Mouse (Mus musculus) ES-E14 (cell line): ENCODE data around the gene Gsg1l. TPM values are rescaled to one million over a fixed set of nuclear protein-coding genes. Genes with fewer than 3 reads are reported as not detected.

Experiments
- DNase-seq: peaks from one replicate; pipeline ENCODE4 v3.0.0-alpha.2; 2013; ENCODE audit warnings: low read depth, low spot score
- H3K27ac ChIP-seq: 2 replicates; pipeline ENCODE4 v1.5.1; 2012; ENCODE audit warnings: low read depth, mild to moderate bottlenecking, low read length, moderate library complexity, mixed read lengths; ENCODE audit not compliant: poor library complexity, insufficient read depth, severe bottlenecking
- H3K36me3 ChIP-seq: 2 replicates; pipeline ENCODE4 v1.6.1; 2012; ENCODE audit warnings: mild to moderate bottlenecking, low read length, moderate library complexity, mixed read lengths; ENCODE audit not compliant: control insufficient read depth, poor library complexity, insufficient read depth, severe bottlenecking
- H3K4me1 ChIP-seq, 2 experiments: fragments of 150-350 bp in 1 of 2; sonication (generic) in 1 of 2; 2 replicates each; pipeline ENCODE4 v1.6.1; 2012; ENCODE audit warnings: low read length in 2 of 2, mild to moderate bottlenecking in 1 of 2, mixed read lengths in 1 of 2; ENCODE audit not compliant: control insufficient read depth in 2 of 2, insufficient read depth in 2 of 2, poor library complexity in 1 of 2
- H3K4me3 ChIP-seq, 2 experiments: fragments of 150-350 bp in 1 of 2; sonication (generic) in 1 of 2; 2 replicates each; pipeline ENCODE4 v1.5.1; 2012; ENCODE audit warnings: low read length in 2 of 2, low read depth in 1 of 2, mild to moderate bottlenecking in 1 of 2, mixed read lengths in 1 of 2; ENCODE audit not compliant: insufficient read depth in 1 of 2, poor library complexity in 1 of 2, severe bottlenecking in 1 of 2
- H3K9ac ChIP-seq: 2 replicates; pipeline ENCODE4 v1.6.1; 2012; ENCODE audit warnings: low read depth, mild to moderate bottlenecking, low read length, mixed read lengths; ENCODE audit not compliant: poor library complexity, insufficient read depth, severe bottlenecking
- H3K9me3 ChIP-seq: fragments of 150-350 bp; sonication (generic); 2 replicates; pipeline ENCODE4 v1.6.1; 2012; ENCODE audit warnings: low read depth, mild to moderate bottlenecking, low read length; ENCODE audit not compliant: control insufficient read depth, insufficient read depth
- CHD2 ChIP-seq: IDR thresholded peaks from 2 replicates; pipeline ENCODE4 v1.6.1; 2014; ENCODE audit warnings: mild to moderate bottlenecking, low read depth, low read length, inconsistent platforms
- HCFC1 ChIP-seq: IDR thresholded peaks from 2 replicates; pipeline ENCODE4 v1.6.1; 2012; ENCODE audit warnings: low read length, inconsistent platforms, borderline replicate concordance; ENCODE audit not compliant: insufficient read depth
- MAFK ChIP-seq: IDR thresholded peaks from 2 replicates; pipeline ENCODE4 v1.6.1; 2014; ENCODE audit warnings: mild to moderate bottlenecking, low read depth, low read length, inconsistent platforms; ENCODE audit not compliant: insufficient read depth
- ZC3H11A ChIP-seq: IDR thresholded peaks from 2 replicates; pipeline ENCODE4 v1.6.1; 2012; ENCODE audit warnings: low read depth, mild to moderate bottlenecking, inconsistent platforms, low read length, borderline replicate concordance
- ZNF384 ChIP-seq: IDR thresholded peaks from 2 replicates; pipeline ENCODE4 v1.6.1; 2012; ENCODE audit warnings: low read depth, low read length, inconsistent platforms
- in situ Hi-C, 2 experiments: fragments of 600-800 bp; cut with MboI; formaldehyde crosslinking; loops; one replicate each; pipeline ENCODE4 v1.15.1; 2025; ENCODE audit warnings: low sequenced_read_pairs in 2 of 2, inconsistent platforms in 1 of 2; ENCODE audit not compliant: unreplicated experiment in 2 of 2
- total RNA-seq: library from RNA; depleted of rRNA; stranded (reverse); fragments of 300-350 nt; gene quantifications from 2 replicates; pipeline ENCODE4 v1.2.3, GENCODE M21; 2012

Gene Gsg1l
- total RNA-seq, 1 experiment: not detected

DNA sequence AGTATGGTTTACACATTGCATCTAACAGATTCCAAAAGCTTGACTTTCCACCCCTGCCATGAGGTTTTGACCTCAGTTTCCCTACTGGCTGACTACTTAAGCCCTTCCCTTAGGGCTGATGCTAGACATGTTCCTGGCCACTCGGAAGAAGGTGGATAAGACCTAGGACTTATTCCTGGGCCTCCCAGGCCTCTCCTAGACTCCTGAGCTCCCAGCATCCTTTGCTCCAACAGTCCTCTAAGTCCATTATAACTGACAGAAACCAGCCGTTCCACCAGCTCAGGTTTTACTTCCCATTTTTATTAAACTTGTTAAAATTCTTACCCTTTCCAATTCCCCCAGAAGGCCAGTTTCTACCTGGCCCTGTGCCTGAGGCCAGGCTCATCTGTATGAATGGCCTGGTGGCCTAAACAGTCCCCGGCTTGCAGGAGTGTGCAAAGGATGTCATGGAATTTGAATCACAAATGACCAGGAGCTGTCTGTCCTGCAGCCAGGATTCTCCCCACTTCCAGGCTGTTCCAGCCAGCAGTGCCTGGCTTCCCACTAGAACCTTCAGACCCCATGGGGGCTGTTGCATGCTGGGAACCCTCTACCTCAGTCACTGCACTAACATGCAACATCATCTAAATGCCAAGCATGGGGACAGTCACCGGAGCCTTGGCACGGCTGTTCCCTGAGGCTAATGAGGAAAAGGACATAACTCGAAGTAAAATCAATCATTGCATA is 139.7 kb downstream of the Gsg1l start:
- TF ChIP-seq ZC3H11A (no peak), ZNF384 (no peak), HCFC1 (no peak), MAFK (no peak), CHD2 (no peak)
- Histone ChIP-seq H3K36me3 (no peaks in the 10 kb centered on the region), H3K4me3 (no peak overlapping the region), H3K9me3 (no peaks in the 10 kb centered on the region), H3K27ac (no peak overlapping the region), H3K9ac (no peak overlapping the region), H3K4me1 (no peaks in the 10 kb centered on the region)
- in situ Hi-C loops: no loop called here
- no peak for DNase-seq

DNA sequence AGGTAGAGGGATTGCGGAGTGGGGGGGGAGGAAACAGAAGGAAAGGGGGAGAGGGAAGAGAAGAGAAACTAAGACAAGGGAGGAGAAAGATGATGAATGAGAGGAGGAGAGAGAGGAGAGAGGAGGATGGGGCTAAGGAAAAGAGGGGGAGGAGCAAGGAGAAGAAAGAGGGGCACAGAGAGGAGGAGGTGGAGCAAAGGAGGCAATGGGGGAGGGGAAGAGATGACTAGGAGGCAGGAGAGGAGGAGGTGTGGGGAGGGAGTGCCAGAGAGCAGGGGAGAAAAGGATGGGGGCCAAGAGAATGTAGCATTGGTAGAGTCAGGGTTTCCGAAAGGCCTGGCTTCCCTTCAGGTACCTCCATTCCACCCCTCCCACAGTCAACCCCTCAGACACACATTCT is 147.9 kb downstream of the Gsg1l start:
- Histone ChIP-seq H3K9me3 (no peaks in the 10 kb centered on the region), H3K36me3 (no peaks in the 10 kb centered on the region), H3K4me3 (no peak overlapping the region), H3K27ac (no peak overlapping the region), H3K4me1 (no peaks in the 10 kb centered on the region), H3K9ac (no peak overlapping the region)
- DNase-seq: no peak
- in situ Hi-C loops: no loop called here
- TF ChIP-seq CHD2: no peak
- TF ChIP-seq MAFK: no peak
- no peak for TF ChIP-seq HCFC1
- no peak for TF ChIP-seq ZNF384
- no peak for TF ChIP-seq ZC3H11A

DNA sequence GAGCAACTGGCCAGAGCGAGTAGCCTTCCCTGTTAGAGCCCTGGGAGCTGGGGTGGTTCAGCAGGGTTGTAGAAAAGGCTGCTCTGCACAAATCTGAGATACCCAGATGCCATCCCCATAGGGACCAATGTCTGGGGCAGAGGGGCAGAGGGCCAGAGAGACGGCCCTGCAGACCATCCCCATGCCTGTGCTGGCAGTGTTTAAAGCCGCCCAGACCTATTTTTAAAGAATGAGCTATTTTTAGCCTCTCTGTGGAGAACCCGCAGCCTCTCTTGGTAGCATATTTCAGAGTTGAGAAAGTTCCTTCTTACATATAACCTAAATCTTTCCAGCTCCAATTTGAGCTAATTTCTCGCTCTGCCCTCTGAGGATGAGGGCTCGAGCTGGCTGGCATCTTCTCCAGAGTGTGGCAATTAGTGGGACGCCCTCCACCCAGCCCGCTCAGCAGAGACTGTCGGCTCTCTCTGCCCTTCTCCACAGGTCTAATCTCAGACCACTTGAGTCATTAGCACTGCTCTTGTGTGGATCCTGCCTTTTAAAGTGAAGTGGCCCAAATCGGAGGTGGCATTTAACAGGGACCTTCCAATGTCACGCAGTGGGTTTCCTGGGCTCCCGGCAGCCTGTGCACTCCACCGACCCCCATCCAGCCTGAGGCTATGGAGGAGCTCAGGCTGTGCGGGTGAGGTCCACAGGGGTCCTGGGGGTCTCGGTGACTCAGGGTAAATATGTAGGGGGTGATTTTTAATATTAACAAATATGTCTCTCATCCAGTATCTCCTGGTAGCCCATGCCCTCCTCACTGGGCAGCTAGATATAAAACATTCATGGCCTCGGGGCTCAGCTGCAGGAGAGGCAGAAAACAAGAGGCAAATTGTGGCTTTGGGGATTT is 148.6 kb downstream of the Gsg1l start:
- Histone ChIP-seq H3K4me1 (no peaks in the 10 kb centered on the region), H3K9ac (no peak overlapping the region), H3K4me3 (no peak overlapping the region), H3K9me3 (no peaks in the 10 kb centered on the region), H3K36me3 (no peaks in the 10 kb centered on the region), H3K27ac (no peak overlapping the region)
- DNase-seq: no peak
- in situ Hi-C loops: no loop called here
- no peak for TF ChIP-seq ZNF384

DNA sequence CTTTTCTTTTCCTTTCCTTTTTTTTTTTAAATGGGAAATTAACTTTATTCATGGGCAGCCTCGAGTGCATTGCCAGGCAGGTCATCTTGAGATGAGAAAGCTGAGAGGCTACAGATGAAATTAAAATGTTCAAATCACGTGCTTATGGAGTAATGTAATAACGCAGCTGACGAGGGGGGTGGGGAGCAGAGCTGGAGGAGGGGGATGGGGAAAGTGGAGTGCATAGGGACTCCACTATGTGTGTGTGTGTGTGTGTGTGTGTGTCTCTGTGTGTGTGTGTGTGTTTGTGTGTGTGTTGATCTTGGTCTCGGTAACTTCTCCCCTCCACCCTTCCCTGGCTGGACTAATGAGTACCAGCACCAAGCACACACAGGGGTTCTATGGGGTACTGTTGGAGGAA is 150.6 kb downstream of the Gsg1l start:
- no peaks in the 10 kb centered on the region for H3K9me3 ChIP-seq
- in situ Hi-C loops: no loop called here
- H3K9ac ChIP-seq: no peak overlapping the region
- no peak for DNase-seq
- TF ChIP-seq MAFK: no peak
- no peak overlapping the region for H3K27ac ChIP-seq
- no peaks in the 10 kb centered on the region for H3K36me3 ChIP-seq
- no peak overlapping the region for H3K4me3 ChIP-seq
- no peaks in the 10 kb centered on the region for H3K4me1 ChIP-seq

DNA sequence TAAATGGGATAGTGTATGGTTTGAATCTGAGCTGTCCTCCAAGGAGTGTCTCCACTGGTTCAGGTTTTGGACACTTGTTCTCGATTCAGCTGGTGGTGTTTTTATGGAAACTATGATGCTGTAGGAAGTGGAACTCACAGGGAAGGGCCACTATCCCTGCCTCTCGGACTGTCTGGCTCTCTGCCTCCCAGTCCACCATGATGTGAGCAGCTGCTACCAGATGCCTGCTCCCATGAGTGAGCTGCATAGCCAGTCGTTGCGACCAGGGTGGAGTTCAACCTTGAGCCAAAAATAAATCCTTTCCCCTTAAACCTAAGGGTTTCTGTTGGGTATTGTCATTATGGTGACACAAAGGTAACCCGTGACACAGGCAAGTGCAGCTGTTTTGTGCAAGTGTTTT is 158.2 kb downstream of the Gsg1l start:
- H3K9ac ChIP-seq: no peak overlapping the region
- no peaks in the 10 kb centered on the region for H3K36me3 ChIP-seq
- no peak overlapping the region for H3K4me3 ChIP-seq
- TF ChIP-seq ZNF384: no peak
- no peak for TF ChIP-seq CHD2
- no peak for TF ChIP-seq MAFK
- no peak for TF ChIP-seq ZC3H11A
- no peak for TF ChIP-seq HCFC1
- H3K4me1 ChIP-seq: no peaks in the 10 kb centered on the region
- in situ Hi-C loops: no loop called here
- H3K27ac ChIP-seq: no peak overlapping the region
- H3K9me3 ChIP-seq: no peaks in the 10 kb centered on the region
- DNase-seq: no peak
